Mouse (Mus musculus): ENCODE measurements around the gene Olfr796. TPM values are rescaled to one million over a fixed set of nuclear protein-coding genes. Genes with fewer than 3 reads are reported as not detected.

Olfr796 gene
- not detected for total RNA-seq (2022)

GRCm38 (mm10) chr10:129612470-129612869 lies at the start of gene Olfr796:
Olfr796 (minus strand) TSS chr10:129612570.
- DNase-seq (ENCODE audit: low spot score in 2 of 2): no peak

- DNase-seq (ENCODE audit: low spot score in 2 of 2): no peak
Measured at GRCm38 (mm10) chr10:129657394-129657793, 45.0 kb upstream of the Olfr796 start, which contains the start of gene Olfr800. Olfr800 (plus strand) TSS chr10:129657694.

GRCm38 (mm10) chr10:129651763-129652162 lies 39.4 kb upstream of the Olfr796 start:
- no peak for DNase-seq (ENCODE audit: low spot score in 2 of 2)

- DNase-seq (ENCODE audit: low spot score in 2 of 2): no peak
Measured at GRCm38 (mm10) chr10:129637184-129637583, 24.8 kb upstream of the Olfr796 start, which contains the start of gene Olfr799. Olfr799 (plus strand) TSS chr10:129637484.

GRCm38 (mm10) chr10:129627834-129628233 lies 15.5 kb upstream of the Olfr796 start, which contains the start of gene Olfr798:
Olfr798 (minus strand) TSS chr10:129627934.
- DNase-seq (ENCODE audit: low spot score in 2 of 2): no peak

GRCm38 (mm10) chr10:129623251-129623650 lies 10.9 kb upstream of the Olfr796 start:
- no peak for DNase-seq (ENCODE audit: low spot score in 2 of 2)

GRCm38 (mm10) chr10:129621724-129622123 lies 9.4 kb upstream of the Olfr796 start:
- DNase-seq (ENCODE audit: low spot score in 2 of 2): no peak

GRCm38 (mm10) chr10:129577066-129577465 lies 35.3 kb downstream of the Olfr796 start:
- DNase-seq (ENCODE audit: low spot score in 2 of 2): no peak

- no peak for DNase-seq (ENCODE audit: low spot score in 2 of 2)
Measured at GRCm38 (mm10) chr10:129567355-129567754, 45.0 kb downstream of the Olfr796 start, which contains the start of gene Olfr794. Olfr794 (plus strand) TSS chr10:129567655.

Small RNA genes within 50 kb of the gene (microRNA-seq; reads per million reads assigned to microRNA genes)
- not detected for gene Gm23252

Other genes with a start within 250 kb of the Olfr796 start
- gene Olfr784, start 228.5 kb downstream of the Olfr796 start, total RNA-seq (2022): not detected
- gene Olfr785, start 207.1 kb downstream of the Olfr796 start, total RNA-seq (2022): not detected
- not detected for gene Olfr786, start 185.3 kb downstream of the Olfr796 start, total RNA-seq (2022)
- not detected for gene Olfr787, start 150.7 kb downstream of the Olfr796 start, total RNA-seq (2022)
- not detected for gene Olfr788, start 141.6 kb downstream of the Olfr796 start, total RNA-seq (2022)
- gene Olfr789, start 127.8 kb downstream of the Olfr796 start, total RNA-seq (2022): not detected
- not detected for gene Olfr790, start 114.1 kb downstream of the Olfr796 start, total RNA-seq (2022)
- not detected for gene Olfr791, start 90.8 kb downstream of the Olfr796 start, total RNA-seq (2022)
- gene Olfr792, start 73.4 kb downstream of the Olfr796 start, total RNA-seq (2022): not detected
- gene Olfr794, start 44.9 kb downstream of the Olfr796 start, total RNA-seq (2022): not detected
- gene Olfr798, start 15.4 kb upstream of the Olfr796 start, total RNA-seq (2022): not detected
- not detected for gene Olfr799, start 24.9 kb upstream of the Olfr796 start, total RNA-seq (2022)
- not detected for gene Olfr800, start 45.1 kb upstream of the Olfr796 start, total RNA-seq (2022)
- not detected for gene Olfr801, start 61.3 kb upstream of the Olfr796 start, total RNA-seq (2022)
- gene Olfr802, start 75.6 kb upstream of the Olfr796 start, total RNA-seq (2022): not detected
- not detected for gene Olfr803, start 81.7 kb upstream of the Olfr796 start, total RNA-seq (2022)
- gene Olfr804, start 90.6 kb upstream of the Olfr796 start, total RNA-seq (2022): not detected
- not detected for gene Olfr805, start 116.8 kb upstream of the Olfr796 start, total RNA-seq (2022)
- gene Olfr806, start 129.4 kb upstream of the Olfr796 start, total RNA-seq (2022): not detected
- not detected for gene Olfr807, start 145.2 kb upstream of the Olfr796 start, total RNA-seq (2022)
- not detected for gene Olfr808, start 152.9 kb upstream of the Olfr796 start, total RNA-seq (2022)
- not detected for gene Olfr809, start 162.1 kb upstream of the Olfr796 start, total RNA-seq (2022)
- gene Olfr810, start 182.3 kb upstream of the Olfr796 start, total RNA-seq (2022): not detected
- not detected for gene Olfr811, start 191.8 kb upstream of the Olfr796 start, total RNA-seq (2022)
- not detected for gene Olfr812, start 233.5 kb upstream of the Olfr796 start, total RNA-seq (2022)
- gene Olfr813, start 242.8 kb upstream of the Olfr796 start, total RNA-seq (2022): not detected

Measured in gastrocnemius, adult 8-10 months (tissue).